Mouse (Mus musculus): ENCODE measurements around the gene Snrnp27.

GRCm38 (mm10) chr6:86660161-86660877 is 24.0 kb downstream of the Snrnp27 start:
- no peak for TF ChIP-seq GATA1 (IDR thresholded peaks at IDR 0.05; ENCODE audit: borderline replicate concordance, low read length)
- TF ChIP-seq FLI1 (IDR thresholded peaks at IDR 0.05; ENCODE audit: low read length) = no peak

Measured in megakaryocyte, embryonic 14.5 days (primary cell).